Mouse (Mus musculus) testis, adult 2 months (tissue): ENCODE measurements around the gene Nfix. TPM values are rescaled to one million over a fixed set of nuclear protein-coding genes. Genes with fewer than 3 reads are reported as not detected.
A peak's percentile ranks its signal among the peaks of the same experiment; 100 is the strongest.

Experiments
- H3K27ac ChIP-seq: fragments of 200-500 bp; 2 replicates; pipeline ENCODE4 v1.5.1; 2012; ENCODE audit warnings: low read depth, low read length; ENCODE audit not compliant: control insufficient read depth, insufficient read depth
- H3K27me3 ChIP-seq: fragments of 200-500 bp; 2 replicates; pipeline ENCODE4 v1.6.1; 2012; ENCODE audit warnings: mild to moderate bottlenecking, low read length, moderate library complexity; ENCODE audit not compliant: control insufficient read depth, insufficient read depth
- H3K36me3 ChIP-seq: fragments of 200-500 bp; 2 replicates; pipeline ENCODE4 v1.6.1; 2012; ENCODE audit warnings: mild to moderate bottlenecking, low read length; ENCODE audit not compliant: control insufficient read depth, insufficient read depth
- H3K4me1 ChIP-seq: fragments of 200-500 bp; 2 replicates; pipeline ENCODE4 v1.6.1; 2012; ENCODE audit warnings: low read length; ENCODE audit not compliant: control insufficient read depth, insufficient read depth
- H3K4me3 ChIP-seq: fragments of 200-500 bp; 2 replicates; pipeline ENCODE4 v1.5.1; 2012; ENCODE audit warnings: low read depth, mild to moderate bottlenecking, low read length, moderate library complexity, mixed read lengths; ENCODE audit not compliant: control insufficient read depth
- CTCF ChIP-seq: fragments of 200-500 bp; IDR thresholded peaks from 2 replicates; pipeline ENCODE4 v1.5.1; 2012; ENCODE audit warnings: low read depth, mild to moderate bottlenecking, inconsistent platforms, low read length, moderate library complexity; ENCODE audit not compliant: control insufficient read depth, insufficient read depth, insufficient replicate concordance
- POLR2A ChIP-seq: fragments of 200-500 bp; IDR thresholded peaks from 2 replicates; pipeline ENCODE4 v1.6.1; 2012; ENCODE audit warnings: low read depth, mild to moderate bottlenecking, inconsistent platforms, low read length, moderate library complexity; ENCODE audit not compliant: control insufficient read depth
- polyA plus RNA-seq: library from polyadenylated mRNA; depleted of rRNA; stranded (reverse); fragments of >200 nt; gene quantifications from 2 replicates; pipeline ENCODE4 v1.2.3, GENCODE M21; 2012

The Nfix gene
- polyA plus RNA-seq, 1 experiment, result 5.0 TPM

DNA sequence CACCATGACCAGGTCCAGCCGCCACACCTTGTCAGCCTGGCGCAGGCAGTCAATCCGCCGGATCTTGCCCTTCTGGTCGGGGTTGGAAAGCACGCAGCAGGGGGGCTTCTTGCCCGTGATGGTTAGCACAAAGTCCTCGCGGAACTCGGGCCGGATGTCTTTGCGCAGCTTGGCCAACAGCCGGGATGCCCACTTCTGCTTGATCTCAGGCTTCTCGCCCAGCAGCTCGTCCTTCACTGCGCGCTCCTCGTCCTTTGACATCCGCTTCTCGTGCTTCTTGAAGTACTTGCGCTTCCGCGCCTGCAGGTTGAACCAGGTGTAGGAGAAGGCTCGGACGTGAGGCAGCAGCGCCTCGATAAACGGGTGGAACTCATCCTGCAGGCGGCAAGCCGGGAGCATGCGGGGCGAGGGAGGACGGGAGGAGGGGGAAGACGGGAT is 28.2 kb downstream of the Nfix start:
- Histone ChIP-seq H3K27ac (no peak overlapping the region), H3K36me3 (no peaks in the 10 kb centered on the region), H3K4me3 (peak overlapping the region; percentile 20), H3K27me3 (no peaks in the 10 kb centered on the region), H3K4me1 (peaks cover 23% of the 10 kb centered on the region)
- TF ChIP-seq CTCF, result no peak

DNA sequence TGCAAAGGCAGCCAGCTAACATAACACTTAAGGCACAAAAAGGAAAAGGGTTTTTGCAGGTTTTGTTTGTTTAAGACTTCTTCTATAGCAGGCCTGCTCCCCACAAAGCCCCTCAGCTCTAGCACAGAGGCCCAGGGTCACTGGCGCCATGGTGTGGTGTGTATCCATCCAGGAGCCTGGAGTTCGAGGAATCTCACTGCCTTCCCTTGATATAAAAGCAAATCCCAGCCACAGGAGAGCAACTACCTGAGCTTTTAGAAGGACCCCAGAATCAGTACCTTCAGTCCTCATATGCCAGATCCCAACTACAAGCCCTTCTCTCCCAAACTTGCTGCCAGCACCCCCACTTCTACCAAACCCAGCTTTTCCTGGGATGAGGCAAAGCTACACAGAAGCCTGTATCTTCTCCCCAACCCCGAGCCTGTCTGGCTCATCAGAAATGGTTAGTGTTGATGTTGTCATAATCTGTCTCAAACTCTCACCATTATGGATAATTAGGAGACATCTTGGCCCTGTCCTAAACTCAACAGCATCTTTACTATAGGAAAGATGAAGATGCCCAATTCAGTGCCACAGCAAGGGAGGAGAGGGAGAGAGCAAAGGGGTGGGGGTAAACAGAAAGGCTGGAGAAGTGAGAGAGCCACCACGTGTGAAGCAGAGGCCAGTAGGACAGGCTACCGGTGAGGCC is 29.0 kb downstream of the Nfix start:
- no peaks in the 10 kb centered on the region for H3K27me3 ChIP-seq
- peaks cover 20% of the 10 kb centered on the region for H3K4me1 ChIP-seq
- no peaks in the 10 kb centered on the region for H3K36me3 ChIP-seq
- no peak overlapping the region for H3K27ac ChIP-seq
- TF ChIP-seq POLR2A, result no peak
- TF ChIP-seq CTCF, result no peak
- H3K4me3 ChIP-seq, result no peak overlapping the region

DNA sequence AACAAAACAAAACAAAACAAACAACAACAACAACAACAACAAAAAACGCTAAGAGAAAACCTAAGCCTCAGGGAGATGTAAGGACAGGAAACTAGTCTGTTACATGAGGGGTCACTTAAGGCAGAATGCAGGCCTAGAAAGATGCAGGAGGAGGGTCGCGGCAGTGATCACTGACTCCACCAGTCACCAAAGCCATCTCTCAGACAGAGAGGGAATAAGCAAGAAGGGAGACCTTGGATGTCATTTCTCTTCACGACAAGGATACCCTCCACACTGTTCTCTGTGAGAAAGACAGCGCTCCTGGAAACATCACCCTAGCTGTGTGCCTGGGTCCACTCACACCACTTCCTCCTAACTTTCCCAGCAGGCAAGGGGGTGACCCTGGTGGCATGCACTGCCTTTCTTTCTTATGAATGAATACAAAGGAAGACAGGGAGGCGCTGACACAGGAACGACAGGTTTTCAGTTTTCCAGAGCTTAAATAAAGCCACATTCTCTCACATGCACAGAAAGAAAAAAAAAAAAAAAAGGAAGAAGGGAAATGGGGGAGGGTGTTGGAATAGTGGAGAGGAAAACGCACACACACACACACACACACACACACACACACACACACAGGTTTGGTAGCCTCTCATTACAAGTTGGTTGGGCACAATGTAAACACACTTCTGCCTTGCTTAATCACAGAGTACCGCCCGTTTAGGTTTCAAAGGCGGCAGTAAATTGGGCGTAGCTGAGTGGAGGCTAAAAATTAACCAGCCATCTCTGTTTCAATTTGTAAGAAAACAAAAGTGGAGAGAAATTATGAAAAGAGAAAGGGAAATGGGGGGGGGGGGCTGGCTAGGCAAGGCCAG is 29.8 kb downstream of the Nfix start:
- H3K4me1 ChIP-seq, result peaks cover 18% of the 10 kb centered on the region
- no peaks in the 10 kb centered on the region for H3K27me3 ChIP-seq

DNA sequence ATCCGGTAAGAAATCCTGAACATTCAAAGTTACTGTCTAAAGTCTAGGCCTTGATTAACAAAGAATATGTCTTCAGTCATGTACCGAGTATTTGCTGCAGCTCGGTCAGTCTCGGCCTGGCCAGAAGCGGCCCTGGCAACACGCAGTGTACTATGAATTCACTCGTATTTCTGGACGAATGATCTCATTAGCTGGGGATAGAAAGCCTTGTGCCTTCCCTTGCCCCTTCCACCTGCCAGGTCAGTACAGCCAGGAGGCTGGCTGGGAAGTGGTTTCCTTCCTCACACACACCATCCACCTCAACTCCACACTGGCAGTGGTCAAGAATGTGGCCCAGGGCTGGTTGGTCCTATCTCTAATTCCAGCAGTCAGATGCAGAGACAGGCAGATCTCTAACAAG is 30.8 kb downstream of the Nfix start:
- no peak for TF ChIP-seq CTCF
- no peak for TF ChIP-seq POLR2A
- Histone ChIP-seq H3K4me3 (no peak overlapping the region), H3K4me1 (peaks cover 13% of the 10 kb centered on the region), H3K36me3 (no peaks in the 10 kb centered on the region), H3K27ac (no peak overlapping the region), H3K27me3 (no peaks in the 10 kb centered on the region)

More for the DNA sequence above, 29.8 kb downstream of the Nfix start:
- H3K36me3 ChIP-seq, result no peaks in the 10 kb centered on the region
- H3K4me3 ChIP-seq, result no peak overlapping the region
- TF ChIP-seq CTCF (no peak), POLR2A (no peak)
- H3K27ac ChIP-seq, result no peak overlapping the region

DNA sequence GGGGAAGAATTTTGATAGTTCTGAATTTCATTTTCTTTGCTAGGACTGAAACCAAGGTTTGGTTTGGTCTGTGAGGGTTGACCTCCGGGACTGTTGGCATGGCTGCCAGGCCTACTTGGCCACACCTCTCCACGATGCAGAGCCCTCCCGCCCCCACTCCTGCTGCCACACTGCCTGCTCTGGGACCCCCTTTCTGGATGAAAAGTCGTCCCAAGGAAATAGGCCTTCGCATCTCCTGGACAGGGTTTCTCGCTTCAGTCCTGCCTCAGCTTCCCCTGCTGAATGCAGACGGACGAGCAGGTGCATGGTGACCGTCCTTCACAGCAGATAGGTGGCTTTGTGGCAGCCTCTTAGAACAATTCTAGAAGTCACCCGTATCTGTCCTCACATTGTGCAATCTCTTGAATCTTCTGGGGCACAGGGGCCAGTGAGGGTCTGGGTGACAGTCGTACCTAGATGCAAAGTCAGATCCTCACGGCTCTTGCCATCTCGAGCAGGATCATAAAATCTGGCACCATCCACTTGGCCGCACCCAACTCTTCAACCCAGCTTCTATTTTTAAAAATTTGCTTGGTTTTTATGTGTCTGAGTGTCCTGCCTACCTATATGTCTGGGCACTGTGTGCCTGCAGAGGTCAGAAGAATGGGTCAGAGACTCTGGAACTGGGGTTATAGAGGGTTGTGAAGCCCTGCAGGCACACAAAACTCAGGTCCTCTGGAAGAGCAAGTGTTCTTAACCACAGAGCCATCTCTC is 31.6 kb downstream of the Nfix start:
- H3K4me3 ChIP-seq, result no peak overlapping the region
- no peaks in the 10 kb centered on the region for H3K27me3 ChIP-seq
- H3K4me1 ChIP-seq, result peaks cover 10% of the 10 kb centered on the region
- TF ChIP-seq POLR2A (no peak), CTCF (no peak)
- H3K36me3 ChIP-seq, result no peaks in the 10 kb centered on the region
- no peak overlapping the region for H3K27ac ChIP-seq

DNA sequence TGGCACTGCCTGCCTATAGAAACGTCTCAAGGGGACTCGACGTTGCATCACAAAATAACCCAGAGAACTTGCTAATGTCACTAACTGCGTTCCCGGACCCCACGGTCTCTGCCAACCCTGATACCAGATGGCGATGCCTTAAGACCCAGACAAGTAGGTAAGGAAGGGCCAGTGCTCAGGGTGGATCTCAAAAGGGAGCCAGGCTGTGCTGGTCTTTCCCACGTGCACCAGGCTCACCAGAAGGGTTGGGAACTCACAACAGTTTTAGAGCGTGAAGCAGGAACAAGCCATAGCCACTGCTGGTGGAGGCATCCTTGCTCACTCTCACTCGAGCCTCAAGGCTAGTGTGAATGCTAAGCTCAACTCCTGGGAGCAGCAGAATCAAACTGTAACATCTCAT is 32.9 kb downstream of the Nfix start:
- H3K4me3 ChIP-seq, result no peak overlapping the region
- TF ChIP-seq POLR2A (no peak), CTCF (no peak)
- H3K36me3 ChIP-seq, result no peaks in the 10 kb centered on the region
- H3K27ac ChIP-seq, result no peak overlapping the region
- H3K27me3 ChIP-seq, result no peaks in the 10 kb centered on the region
- peaks cover 5% of the 10 kb centered on the region for H3K4me1 ChIP-seq

DNA sequence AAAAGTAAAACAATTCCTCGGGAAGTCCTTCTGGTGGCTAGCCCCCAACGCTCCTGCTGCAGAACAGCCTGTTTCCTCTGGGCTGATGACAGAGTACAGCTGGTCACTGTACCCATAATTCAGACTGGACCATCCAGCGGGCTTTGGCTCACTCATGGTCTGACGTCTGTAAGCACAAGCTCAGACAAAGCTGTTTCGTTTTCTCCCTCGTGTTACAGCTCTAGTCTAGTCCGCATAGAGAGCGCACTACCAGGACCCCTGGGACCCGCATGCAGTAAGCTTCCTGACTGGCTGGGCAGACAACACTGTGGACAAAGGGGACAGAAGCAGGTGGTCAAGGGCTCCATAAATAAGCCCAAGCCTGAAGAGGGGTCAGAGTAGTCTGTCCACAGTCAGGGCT is 33.7 kb downstream of the Nfix start:
- Histone ChIP-seq H3K27ac (no peak overlapping the region), H3K36me3 (no peaks in the 10 kb centered on the region), H3K4me3 (no peak overlapping the region), H3K4me1 (no peaks in the 10 kb centered on the region), H3K27me3 (no peaks in the 10 kb centered on the region)
- TF ChIP-seq POLR2A (no peak), CTCF (no peak)
